Mouse (Mus musculus) liver, adult (tissue): ENCODE results near the gene Dennd5b.

Experiments used
- GATA4 ChIP-seq: IDR thresholded peaks from 2 replicates; pipeline ENCODE4 v1.6.1; 2014; ENCODE audit warnings: mild to moderate bottlenecking, low read length; ENCODE audit not compliant: insufficient replicate concordance

Dennd5b gene

GRCm38 (mm10) chr6:148991660-148992372, 109.7 kb downstream of the Dennd5b start:
- TF ChIP-seq GATA4, result no peak; the same call in 1 of the 2 replicates

DNA sequence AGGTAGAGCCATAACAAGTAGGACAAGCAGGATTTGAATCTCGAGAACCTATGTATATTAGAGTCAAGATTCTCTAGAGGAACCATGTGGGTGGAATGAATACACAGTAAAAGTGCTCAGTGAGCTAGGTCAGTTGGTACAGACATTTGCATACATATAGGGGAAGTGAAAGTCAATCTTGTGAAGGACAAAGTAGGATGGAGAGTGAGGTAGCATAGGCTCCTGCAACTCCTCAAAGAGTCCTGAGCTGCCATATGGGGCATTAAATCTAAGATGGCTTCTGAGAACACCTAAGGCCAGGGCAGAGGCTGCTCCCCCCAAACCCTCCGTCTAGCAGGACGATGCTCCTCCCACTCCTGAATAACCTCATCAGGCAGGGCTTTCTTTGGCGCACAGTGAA, 115.5 kb downstream of the Dennd5b start:
- no peak for TF ChIP-seq GATA4

GRCm38 (mm10) chr6:148980495-148980894, 121.0 kb downstream of the Dennd5b start:
- no peak for TF ChIP-seq GATA4

- no peak for TF ChIP-seq GATA4
These were observed 126.4 kb downstream of the Dennd5b start for GRCm38 (mm10) chr6:148975096-148975495.

DNA sequence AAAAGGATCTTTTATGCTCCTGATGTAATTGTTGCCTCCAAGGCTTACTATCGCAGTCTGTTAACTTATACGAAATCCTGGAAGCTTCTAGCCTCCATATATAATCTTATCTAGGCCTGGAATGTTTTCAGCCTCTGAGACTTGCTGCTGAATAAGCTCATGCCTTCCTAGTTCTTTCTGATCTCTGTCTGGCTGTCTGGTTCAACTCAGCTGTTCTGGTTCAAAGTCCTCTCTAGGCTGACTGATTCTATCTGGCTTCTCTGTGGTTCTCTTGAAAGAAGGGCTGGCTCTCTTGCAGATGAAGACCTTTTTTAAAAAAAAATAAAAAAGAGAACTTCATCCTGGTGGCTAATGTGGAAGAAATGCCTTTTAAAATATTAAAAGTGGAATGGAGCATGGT, 128.6 kb downstream of the Dennd5b start:
- TF ChIP-seq GATA4, result no peak

GRCm38 (mm10) chr6:148972059-148972848, 129.2 kb downstream of the Dennd5b start:
- no peak for TF ChIP-seq GATA4

DNA sequence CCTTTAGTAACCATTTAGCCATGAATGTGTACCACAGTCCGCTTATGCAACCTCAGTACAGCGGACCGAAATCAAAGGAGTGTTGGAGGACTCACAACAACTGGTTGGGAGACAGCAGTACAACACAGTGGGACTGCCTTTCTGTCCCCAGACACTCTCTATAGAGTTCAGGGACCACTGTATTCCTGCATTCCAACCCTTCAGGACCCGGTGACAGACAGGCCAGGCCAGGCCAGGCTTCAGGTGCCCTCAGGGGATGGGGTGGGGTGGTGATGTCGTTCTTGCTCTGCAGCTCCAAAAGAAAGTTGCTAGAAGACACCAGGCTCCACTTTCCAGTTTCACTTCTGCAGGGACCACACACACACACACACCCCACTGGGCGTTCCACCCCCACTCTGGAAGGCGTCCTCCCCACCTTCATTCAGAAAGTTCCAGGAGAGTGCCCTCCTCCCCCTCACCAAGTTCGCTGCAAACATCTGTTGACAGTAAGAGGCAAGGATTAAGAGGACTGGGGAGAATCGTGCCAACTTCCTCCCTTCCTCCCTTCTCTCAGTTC, 130.0 kb downstream of the Dennd5b start:
- TF ChIP-seq GATA4, result no peak

DNA sequence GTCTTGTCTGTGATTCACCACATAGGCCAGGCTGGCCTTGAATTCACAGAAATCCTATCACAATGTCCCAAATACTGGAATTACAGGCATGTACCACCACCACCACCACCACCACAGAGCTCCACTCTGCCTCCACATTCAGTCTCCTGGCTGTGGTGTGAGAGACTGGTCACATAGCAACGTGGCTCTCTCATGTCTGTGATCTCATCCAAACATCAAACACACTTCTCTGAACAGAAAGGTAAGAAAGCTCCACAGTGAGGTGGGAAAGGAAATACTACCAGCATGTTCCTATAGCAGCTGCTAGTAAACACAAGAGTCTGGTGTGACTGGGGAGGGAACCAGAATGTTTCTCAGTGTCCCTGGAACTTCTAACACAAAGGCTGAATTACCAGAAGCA, 140.2 kb downstream of the Dennd5b start:
- TF ChIP-seq GATA4, result no peak

DNA sequence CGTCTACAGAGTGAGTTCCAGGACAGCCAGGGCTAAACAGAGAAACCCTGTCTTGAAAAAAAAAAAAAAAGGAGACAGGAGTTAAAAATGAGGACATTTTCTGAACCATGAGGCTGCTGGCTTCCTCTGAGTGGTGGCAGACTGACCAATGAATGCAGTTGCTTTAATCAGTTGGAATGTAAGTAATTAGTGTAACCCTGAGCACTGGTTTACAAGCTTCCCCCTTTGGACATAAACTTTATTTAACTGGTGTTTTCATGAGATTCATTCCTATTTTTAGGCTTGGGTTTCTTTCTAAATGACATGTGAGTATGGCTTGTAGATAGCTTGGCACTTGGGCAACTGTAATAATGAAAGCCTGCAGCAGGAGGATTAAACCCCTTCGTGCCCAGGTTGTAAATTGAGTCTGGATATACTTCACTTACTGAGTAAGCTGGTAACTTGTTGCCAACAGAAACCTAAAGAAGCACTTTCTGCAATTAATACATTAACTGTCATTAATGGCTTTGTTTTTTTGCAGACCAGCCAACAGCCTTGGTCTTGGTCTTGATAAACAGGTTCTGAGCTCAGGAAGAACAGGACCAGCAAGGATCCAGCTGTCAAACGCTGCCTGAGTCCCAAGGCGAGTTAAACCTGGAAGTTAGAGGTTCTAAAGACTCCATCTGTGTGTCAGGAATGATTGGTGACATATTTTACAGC, 141.8 kb downstream of the Dennd5b start:
- TF ChIP-seq GATA4, result no peak

GRCm38 (mm10) chr6:148958712-148959111, 142.8 kb downstream of the Dennd5b start:
- no peak for TF ChIP-seq GATA4

DNA sequence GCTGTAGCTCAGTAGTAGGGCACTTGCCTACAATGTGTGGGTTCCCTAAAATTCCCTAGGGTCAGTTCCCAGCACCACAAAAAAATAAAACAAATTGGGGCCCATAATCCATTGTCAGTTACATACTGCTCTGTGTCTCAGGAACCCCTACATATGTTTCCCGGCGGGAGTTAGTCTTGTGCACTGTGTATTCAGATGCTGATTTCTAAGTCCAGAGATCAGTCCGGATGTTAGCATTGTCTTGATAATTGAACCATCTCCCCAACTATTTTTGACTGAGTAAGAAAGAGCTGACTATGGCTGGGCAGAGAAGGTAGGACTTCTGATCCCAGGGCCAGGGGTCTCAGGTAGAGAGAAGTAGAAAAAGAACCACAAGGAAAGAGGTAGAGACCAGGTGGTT, 144.4 kb downstream of the Dennd5b start:
- no peak for TF ChIP-seq GATA4

GRCm38 (mm10) chr6:148955641-148956420, 145.6 kb downstream of the Dennd5b start:
- TF ChIP-seq GATA4, result no peak

DNA sequence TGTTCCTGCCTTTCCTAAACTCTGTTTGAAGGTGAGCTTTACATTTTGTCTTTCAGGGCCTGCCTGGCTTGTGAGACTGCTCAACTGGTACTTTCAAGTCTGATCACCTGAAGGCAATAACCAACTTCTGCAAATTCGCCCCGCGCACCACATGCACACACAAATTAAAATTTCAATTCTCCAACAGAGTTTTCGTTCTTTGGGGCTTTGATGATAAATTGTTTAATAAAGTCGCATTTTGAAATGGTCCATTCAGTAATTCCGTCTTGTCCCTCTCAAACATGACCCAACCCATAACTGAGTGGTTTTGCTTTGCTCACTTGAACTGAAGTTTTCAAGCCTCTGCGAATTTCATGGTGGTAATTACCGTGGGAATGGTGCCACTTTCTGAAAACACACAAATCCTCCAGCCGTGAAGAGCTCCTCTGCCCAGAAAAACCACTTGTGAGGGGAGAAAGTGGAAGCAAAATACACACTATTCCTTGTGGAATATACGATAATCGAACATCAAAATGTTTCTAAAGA, 154.5 kb downstream of the Dennd5b start:
- no peak for TF ChIP-seq GATA4

- no peak; the same call in 1 of the 2 replicates for TF ChIP-seq GATA4
These were observed 155.1 kb downstream of the Dennd5b start, which contains the start of gene Sinhcaf for GRCm38 (mm10) chr6:148946409-148946742. Sinhcaf (minus strand) TSS chr6:148946467.

DNA sequence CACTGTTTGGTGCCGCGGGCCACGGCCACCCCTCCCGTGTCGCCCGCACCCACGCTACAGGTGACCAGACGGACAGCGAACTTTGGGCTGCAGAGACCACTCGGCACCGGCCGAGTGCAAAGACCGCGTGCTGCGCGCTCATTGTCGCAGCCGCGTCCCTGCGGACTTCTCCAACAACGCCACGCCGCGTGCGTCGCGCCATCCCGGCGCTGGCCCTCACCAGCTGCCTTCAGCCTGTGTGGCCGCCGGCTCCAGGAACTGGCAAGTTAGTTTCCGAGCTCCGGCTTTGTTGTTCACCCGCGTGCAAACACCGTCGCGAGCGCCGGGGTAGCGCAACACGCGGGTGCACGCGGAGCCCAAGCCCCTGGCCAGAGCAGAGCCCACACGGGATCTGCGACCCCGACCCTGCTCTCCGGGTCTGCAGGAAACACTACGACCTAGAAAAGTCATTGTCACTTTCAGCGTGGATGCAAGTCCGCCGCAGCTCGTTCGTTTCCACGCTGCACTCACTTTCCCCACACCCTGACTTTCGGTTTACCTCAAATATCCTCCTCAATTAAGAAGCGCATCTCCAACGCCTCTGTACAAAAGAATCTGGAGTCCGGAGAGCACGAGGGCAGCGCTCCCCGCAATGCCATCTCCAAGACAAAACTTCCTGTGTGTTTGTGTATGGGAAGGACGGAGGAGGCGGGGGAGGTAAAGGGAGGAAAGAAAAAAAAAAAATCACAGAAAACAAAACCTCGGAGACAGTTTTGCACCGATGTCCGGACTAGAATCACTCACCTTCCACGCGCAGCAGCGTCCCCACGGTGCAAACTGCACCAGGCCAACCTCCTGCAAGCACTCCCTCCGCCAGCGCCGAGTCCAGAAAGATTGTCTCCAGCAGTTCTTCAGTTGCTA, 155.7 kb downstream of the Dennd5b start:
- TF ChIP-seq GATA4, result no peak
